Mouse (Mus musculus) c-Kit-positive CD71-positive TER-119-negative erythroid progenitor cells, embryonic 14.5 days (primary cell): ENCODE measurements around the gene Ube2e3.

Experiments used
- DNase-seq: peaks from one replicate; pipeline ENCODE4 v3.0.0-alpha.2; 2013; ENCODE audit warnings: low read depth

Ube2e3 gene

GRCm38 (mm10) chr2:78882743-78883433 lies 15.0 kb downstream of the Ube2e3 start:
- no peak for DNase-seq

GRCm38 (mm10) chr2:78886446-78886845 lies 18.5 kb downstream of the Ube2e3 start:
- no peak for DNase-seq

- no peak for DNase-seq
Observed at GRCm38 (mm10) chr2:78888190-78888589, 20.3 kb downstream of the Ube2e3 start.

GRCm38 (mm10) chr2:78895216-78895615 lies 27.3 kb downstream of the Ube2e3 start:
- no peak for DNase-seq

- DNase-seq, result no peak
Observed at GRCm38 (mm10) chr2:78905916-78906315, 38.0 kb downstream of the Ube2e3 start.

- no peak for DNase-seq
Observed at GRCm38 (mm10) chr2:78911516-78911915, 43.6 kb downstream of the Ube2e3 start.

- DNase-seq, result no peak
Observed at GRCm38 (mm10) chr2:78914861-78915260, 46.9 kb downstream of the Ube2e3 start.

GRCm38 (mm10) chr2:78922980-78923674 lies 55.2 kb downstream of the Ube2e3 start:
- DNase-seq, result peak; percentile 48

GRCm38 (mm10) chr2:78925807-78926206 lies 57.9 kb downstream of the Ube2e3 start:
- DNase-seq, result no peak

- DNase-seq, result no peak
Observed at GRCm38 (mm10) chr2:78927625-78928024, 59.7 kb downstream of the Ube2e3 start.

- no peak for DNase-seq
Observed at GRCm38 (mm10) chr2:78928080-78928479, 60.2 kb downstream of the Ube2e3 start.

GRCm38 (mm10) chr2:78931358-78931757 lies 63.4 kb downstream of the Ube2e3 start:
- DNase-seq, result peak; percentile 46

- DNase-seq, result no peak
Observed at GRCm38 (mm10) chr2:78959451-78959850, 91.5 kb downstream of the Ube2e3 start.

- no peak for DNase-seq
Observed at GRCm38 (mm10) chr2:78960288-78960687, 92.4 kb downstream of the Ube2e3 start.

GRCm38 (mm10) chr2:78961023-78961422 lies 93.1 kb downstream of the Ube2e3 start:
- no peak for DNase-seq

- peak; percentile 11 for DNase-seq
Observed at GRCm38 (mm10) chr2:78961580-78961979, 93.7 kb downstream of the Ube2e3 start.

GRCm38 (mm10) chr2:78964995-78965394 lies 97.1 kb downstream of the Ube2e3 start:
- no peak for DNase-seq

GRCm38 (mm10) chr2:78965396-78965795 lies 97.5 kb downstream of the Ube2e3 start:
- no peak for DNase-seq

GRCm38 (mm10) chr2:78970088-78970487 lies 102.2 kb downstream of the Ube2e3 start:
- DNase-seq, result no peak
